Mouse (Mus musculus): ENCODE results near the gene Ulk4.

Ulk4 gene

GRCm38 (mm10) chr9:120935634-120935922, 341.4 kb downstream of the Ulk4 start:
- Histone ChIP-seq H3K4me3 (replicated peaks; ENCODE audit: low read length) (peak overlapping the region; percentile 85), H3K4me1 (replicated peaks; ENCODE audit: low read depth, low read length) (peaks cover 78% of the 10 kb centered on the region), H3K9me3 (ENCODE audit: low read length) (no peaks in the 10 kb centered on the region), H3K36me3 (ENCODE audit: insufficient read depth, low read length) (peaks cover 55% of the 10 kb centered on the region), H3K27me3 (ENCODE audit: insufficient read depth, low read length) (no peaks in the 10 kb centered on the region)
- TF ChIP-seq NANOG (IDR thresholded peaks at IDR 0.05; ENCODE audit: borderline replicate concordance, low read length), result no peak
- no peak for TF ChIP-seq CTCF (conservative IDR thresholded peaks at IDR 0.05; ENCODE audit: low read length)
- no peak for TF ChIP-seq POU5F1 (IDR thresholded peaks at IDR 0.05; ENCODE audit: borderline replicate concordance, low read length)

- Histone ChIP-seq H3K9me3 (ENCODE audit: low read length) (no peaks in the 10 kb centered on the region), H3K4me3 (replicated peaks; ENCODE audit: low read length) (peak overlapping the region; percentile 85), H3K36me3 (ENCODE audit: insufficient read depth, low read length) (peaks cover 50% of the 10 kb centered on the region), H3K27me3 (ENCODE audit: insufficient read depth, low read length) (no peaks in the 10 kb centered on the region), H3K4me1 (replicated peaks; ENCODE audit: low read depth, low read length) (peaks cover 78% of the 10 kb centered on the region)
- TF ChIP-seq POU5F1 (IDR thresholded peaks at IDR 0.05; ENCODE audit: borderline replicate concordance, low read length) (no peak), CTCF (conservative IDR thresholded peaks at IDR 0.05; ENCODE audit: low read length) (no peak), NANOG (IDR thresholded peaks at IDR 0.05; ENCODE audit: borderline replicate concordance, low read length) (no peak)
Measured at GRCm38 (mm10) chr9:120934821-120935633, 342.0 kb downstream of the Ulk4 start.

DNA sequence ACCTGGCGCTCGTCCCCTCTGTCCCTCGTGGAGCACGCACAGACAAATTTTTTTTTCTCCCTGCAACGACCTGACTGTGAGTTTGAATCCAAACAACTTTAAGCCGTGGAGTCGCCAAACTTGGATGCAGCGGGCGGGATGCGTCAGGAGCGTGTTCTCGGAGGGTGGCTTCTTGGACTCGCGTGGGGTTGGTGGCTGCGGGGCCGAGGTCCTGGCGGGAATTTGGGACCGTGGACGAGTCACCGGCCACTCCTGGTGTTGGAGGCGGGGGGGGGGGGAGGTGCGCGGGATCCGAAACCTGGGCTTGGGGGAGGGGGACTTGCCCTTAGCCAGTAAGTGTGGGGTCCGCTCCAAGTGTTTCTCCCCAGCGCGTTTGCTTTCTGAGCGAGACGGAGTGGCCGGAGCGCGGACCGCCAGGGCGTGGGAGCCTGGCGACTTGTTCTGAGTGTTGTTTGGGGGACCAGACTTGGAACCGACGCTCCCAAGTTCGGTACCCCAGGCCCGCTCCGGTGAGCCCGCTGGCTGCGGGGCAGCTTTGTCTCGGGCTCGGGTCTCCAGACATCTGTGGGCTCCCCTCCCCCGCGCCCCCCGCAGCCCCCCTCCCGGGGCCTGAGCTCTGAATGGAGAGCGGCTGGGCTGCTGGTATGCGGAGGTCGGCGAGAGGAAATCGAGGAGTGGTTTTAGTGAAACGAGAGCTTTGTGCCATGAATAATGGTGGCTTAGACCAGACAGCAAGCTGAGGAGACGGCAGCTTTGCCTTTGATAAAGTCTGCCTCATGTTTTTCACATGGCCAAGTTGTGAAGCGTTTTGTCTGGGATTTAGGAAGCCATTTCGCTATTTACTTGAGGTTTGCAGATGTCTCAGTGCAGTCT, 342.9 kb downstream of the Ulk4 start:
- TF ChIP-seq POU5F1 (IDR thresholded peaks at IDR 0.05; ENCODE audit: borderline replicate concordance, low read length) (no peak), CTCF (conservative IDR thresholded peaks at IDR 0.05; ENCODE audit: low read length) (no peak), NANOG (IDR thresholded peaks at IDR 0.05; ENCODE audit: borderline replicate concordance, low read length) (no peak)
- Histone ChIP-seq H3K9me3 (ENCODE audit: low read length) (no peaks in the 10 kb centered on the region), H3K4me3 (replicated peaks; ENCODE audit: low read length) (peak overlapping the region; percentile 85), H3K4me1 (replicated peaks; ENCODE audit: low read depth, low read length) (peaks cover 70% of the 10 kb centered on the region), H3K27me3 (ENCODE audit: insufficient read depth, low read length) (no peaks in the 10 kb centered on the region), H3K36me3 (ENCODE audit: insufficient read depth, low read length) (peaks cover 41% of the 10 kb centered on the region)

DNA sequence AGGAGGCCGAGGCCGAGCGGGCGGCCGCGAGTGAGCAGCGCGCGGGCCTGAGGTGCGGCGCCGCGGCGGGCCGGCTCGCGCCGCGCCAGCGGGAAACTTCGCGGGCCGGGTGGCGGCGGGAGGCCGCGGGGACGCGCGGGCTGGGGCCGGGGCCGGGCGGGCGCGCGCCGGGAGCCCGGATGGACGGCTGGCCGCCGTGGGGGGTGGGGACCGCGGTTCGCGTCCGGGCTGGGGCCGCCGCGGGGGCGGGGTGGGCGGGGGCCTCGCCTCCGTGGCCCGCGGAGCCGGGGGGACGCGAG, 343.5 kb downstream of the Ulk4 start:
- peaks cover 66% of the 10 kb centered on the region for H3K4me1 ChIP-seq (replicated peaks; ENCODE audit: low read depth, low read length)
- no peaks in the 10 kb centered on the region for H3K9me3 ChIP-seq (ENCODE audit: low read length)
- no peak for TF ChIP-seq CTCF (conservative IDR thresholded peaks at IDR 0.05; ENCODE audit: low read length)
- no peak for TF ChIP-seq POU5F1 (IDR thresholded peaks at IDR 0.05; ENCODE audit: borderline replicate concordance, low read length)
- no peak for TF ChIP-seq NANOG (IDR thresholded peaks at IDR 0.05; ENCODE audit: borderline replicate concordance, low read length)
- no peaks in the 10 kb centered on the region for H3K27me3 ChIP-seq (ENCODE audit: insufficient read depth, low read length)
- H3K36me3 ChIP-seq (ENCODE audit: insufficient read depth, low read length), result peaks cover 35% of the 10 kb centered on the region
- peak overlapping the region; percentile 85 for H3K4me3 ChIP-seq (replicated peaks; ENCODE audit: low read length)

- peaks cover 61% of the 10 kb centered on the region for H3K4me1 ChIP-seq (replicated peaks; ENCODE audit: low read depth, low read length)
- peak overlapping the region; percentile 85 for H3K4me3 ChIP-seq (replicated peaks; ENCODE audit: low read length)
- no peaks in the 10 kb centered on the region for H3K27me3 ChIP-seq (ENCODE audit: insufficient read depth, low read length)
- peaks cover 29% of the 10 kb centered on the region for H3K36me3 ChIP-seq (ENCODE audit: insufficient read depth, low read length)
- H3K9me3 ChIP-seq (ENCODE audit: low read length), result no peaks in the 10 kb centered on the region
- TF ChIP-seq CTCF (conservative IDR thresholded peaks at IDR 0.05; ENCODE audit: low read length), result no peak
- no peak for TF ChIP-seq NANOG (IDR thresholded peaks at IDR 0.05; ENCODE audit: borderline replicate concordance, low read length)
- no peak for TF ChIP-seq POU5F1 (IDR thresholded peaks at IDR 0.05; ENCODE audit: borderline replicate concordance, low read length)
Measured at GRCm38 (mm10) chr9:120932797-120933586, 344.0 kb downstream of the Ulk4 start.

DNA sequence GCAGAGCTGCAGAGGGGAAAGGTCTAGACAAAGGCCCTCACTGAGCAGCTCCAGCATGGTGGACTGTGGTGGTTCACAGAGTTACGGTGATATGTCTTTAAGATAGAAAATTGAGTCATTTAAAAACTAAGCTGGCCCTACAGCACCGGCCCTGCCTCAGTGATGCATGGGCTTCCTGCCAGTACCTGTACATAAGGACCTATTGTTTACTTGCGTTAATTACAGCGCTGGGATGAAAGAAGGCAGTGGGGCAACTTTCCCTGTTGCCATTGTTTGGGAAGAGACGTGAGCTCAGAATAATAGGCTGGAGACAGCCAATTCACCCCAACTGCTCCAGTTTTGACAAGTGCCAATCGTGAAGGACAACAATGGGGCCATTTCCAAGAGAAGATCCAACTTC, 344.6 kb downstream of the Ulk4 start:
- Histone ChIP-seq H3K9me3 (ENCODE audit: low read length) (no peaks in the 10 kb centered on the region), H3K36me3 (ENCODE audit: insufficient read depth, low read length) (peaks cover 23% of the 10 kb centered on the region), H3K4me1 (replicated peaks; ENCODE audit: low read depth, low read length) (peaks cover 58% of the 10 kb centered on the region), H3K4me3 (replicated peaks; ENCODE audit: low read length) (0 out of 2 replicates have a peak overlapping the region, but pooled peaks have one; percentile 85), H3K27me3 (ENCODE audit: insufficient read depth, low read length) (no peaks in the 10 kb centered on the region)
- TF ChIP-seq POU5F1 (IDR thresholded peaks at IDR 0.05; ENCODE audit: borderline replicate concordance, low read length), result no peak
- TF ChIP-seq CTCF (conservative IDR thresholded peaks at IDR 0.05; ENCODE audit: low read length), result no peak
- TF ChIP-seq NANOG (IDR thresholded peaks at IDR 0.05; ENCODE audit: borderline replicate concordance, low read length), result no peak

GRCm38 (mm10) chr9:120930811-120931210, 346.2 kb downstream of the Ulk4 start:
- peaks cover 51% of the 10 kb centered on the region for H3K4me1 ChIP-seq (replicated peaks; ENCODE audit: low read depth, low read length)
- TF ChIP-seq POU5F1 (IDR thresholded peaks at IDR 0.05; ENCODE audit: borderline replicate concordance, low read length) (no peak), CTCF (conservative IDR thresholded peaks at IDR 0.05; ENCODE audit: low read length) (no peak), NANOG (IDR thresholded peaks at IDR 0.05; ENCODE audit: borderline replicate concordance, low read length) (no peak)
- H3K36me3 ChIP-seq (ENCODE audit: insufficient read depth, low read length), result peaks cover 12% of the 10 kb centered on the region; the same call in 1 of the 2 replicates
- H3K4me3 ChIP-seq (replicated peaks; ENCODE audit: low read length), result no peak overlapping the region
- H3K27me3 ChIP-seq (ENCODE audit: insufficient read depth, low read length), result no peaks in the 10 kb centered on the region
- no peaks in the 10 kb centered on the region for H3K9me3 ChIP-seq (ENCODE audit: low read length)

DNA sequence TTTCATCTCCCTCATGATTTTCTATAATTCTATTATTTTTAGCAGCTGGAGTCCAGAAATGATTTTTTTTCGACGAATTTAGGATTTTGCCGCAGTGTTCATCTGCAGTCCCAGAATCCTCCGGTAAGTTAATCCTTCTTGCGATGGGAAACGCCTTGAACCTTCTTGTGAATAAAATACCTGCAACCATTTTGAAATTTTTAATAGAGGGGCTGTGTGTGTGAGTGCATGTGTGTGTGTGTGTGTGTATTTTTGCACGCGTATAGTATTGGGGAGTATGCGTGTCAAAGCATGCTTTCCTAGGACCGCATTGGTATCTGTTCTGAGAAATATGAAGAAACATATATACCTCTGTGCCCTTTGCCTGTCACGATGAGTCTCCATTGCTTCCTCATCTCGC, 347.0 kb downstream of the Ulk4 start:
- Histone ChIP-seq H3K9me3 (ENCODE audit: low read length) (no peaks in the 10 kb centered on the region), H3K4me1 (replicated peaks; ENCODE audit: low read depth, low read length) (peaks cover 44% of the 10 kb centered on the region), H3K27me3 (ENCODE audit: insufficient read depth, low read length) (no peaks in the 10 kb centered on the region), H3K36me3 (ENCODE audit: insufficient read depth, low read length) (peaks cover 5% of the 10 kb centered on the region; the same call in 1 of the 2 replicates), H3K4me3 (replicated peaks; ENCODE audit: low read length) (no peak overlapping the region)
- TF ChIP-seq NANOG (IDR thresholded peaks at IDR 0.05; ENCODE audit: borderline replicate concordance, low read length), result no peak
- no peak for TF ChIP-seq POU5F1 (IDR thresholded peaks at IDR 0.05; ENCODE audit: borderline replicate concordance, low read length)
- TF ChIP-seq CTCF (conservative IDR thresholded peaks at IDR 0.05; ENCODE audit: low read length), result no peak

Measured in E14TG2a.4 (cell line).